Mouse (Mus musculus): ENCODE measurements around the gene Tfrc.

DNA sequence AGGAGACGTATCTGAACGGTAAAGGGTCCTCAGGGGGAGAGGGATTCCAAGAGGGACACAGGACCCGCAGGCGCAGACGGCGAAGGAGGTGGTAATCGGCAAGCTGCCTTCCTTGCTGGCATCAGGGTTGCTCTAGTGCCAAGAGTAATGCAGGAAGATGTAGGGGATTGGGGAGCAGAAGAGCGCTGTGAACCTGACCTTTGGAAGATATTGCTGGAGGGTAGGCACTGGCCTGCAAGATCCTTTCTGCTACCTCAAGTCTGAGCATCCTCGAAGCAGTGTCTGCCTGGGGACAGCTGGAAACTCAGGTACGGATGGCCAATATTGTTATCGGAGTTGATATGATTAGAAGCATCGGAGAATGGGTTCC is 36.1 kb downstream of the Tfrc start:
- TF ChIP-seq POLR2A (IDR thresholded peaks at IDR 0.05; ENCODE audit: low read depth, low read length) (no peak), CTCF (IDR thresholded peaks at IDR 0.05; ENCODE audit: borderline replicate concordance, insufficient read depth, low read length) (no peak)
